Mouse (Mus musculus): ENCODE measurements around the gene Gm10300.

DNA sequence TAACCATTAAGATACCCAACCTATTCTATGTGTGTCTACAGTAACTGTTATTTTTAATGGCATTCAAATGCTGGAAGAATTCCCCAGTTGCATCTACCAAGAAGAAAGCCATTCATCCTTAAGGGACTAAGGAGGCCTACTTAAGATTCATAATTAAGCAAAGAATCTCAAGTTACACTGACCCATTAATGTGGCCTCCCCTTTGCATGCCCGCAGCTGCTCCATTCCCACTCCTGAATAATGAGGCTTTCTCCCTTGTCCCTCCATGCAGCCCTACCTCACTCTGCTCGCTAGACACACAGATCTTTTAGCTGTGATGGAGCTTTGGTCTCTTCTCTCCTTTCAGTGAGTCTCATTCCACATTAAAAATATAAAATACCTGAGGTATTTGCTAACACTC is 40.3 kb upstream of the Gm10300 start:
- TF ChIP-seq POLR2AphosphoS2 (IDR thresholded peaks at IDR 0.05; ENCODE audit: low read depth, low read length) (no peak), E2F4 (IDR thresholded peaks at IDR 0.05; ENCODE audit: insufficient replicate concordance, low read depth, low read length) (no peak), RAD21 (IDR thresholded peaks at IDR 0.05; ENCODE audit: low read depth, low read length) (no peak), ZC3H11A (IDR thresholded peaks at IDR 0.05; ENCODE audit: low read depth, low read length) (no peak), CHD2 (IDR thresholded peaks at IDR 0.05; ENCODE audit: low read length) (no peak), MAX (IDR thresholded peaks at IDR 0.05; ENCODE audit: low read length) (no peak), USF2 (conservative IDR thresholded peaks at IDR 0.05; ENCODE audit: low read depth, low read length) (no peak), RCOR1 (conservative IDR thresholded peaks at IDR 0.05; ENCODE audit: low read depth, low read length) (no peak), CTCF (conservative IDR thresholded peaks at IDR 0.05 in 1 of 2, IDR thresholded peaks at IDR 0.05 in 1 of 2; ENCODE audit: low read depth in 2 of 2, low read length in 2 of 2) (no peak), PAX5 (IDR thresholded peaks at IDR 0.05; ENCODE audit: low read length) (no peak), ETS1 (conservative IDR thresholded peaks at IDR 0.05; ENCODE audit: low read depth, low read length) (no peak), POLR2A (IDR thresholded peaks at IDR 0.05; ENCODE audit: low read depth, low read length) (no peak)

Data from CH12.LX (cell line).